Mouse (Mus musculus) intestine, postnatal 0 days (tissue): ENCODE data around the gene Nav1. TPM values are rescaled to one million over a fixed set of nuclear protein-coding genes. Genes with fewer than 3 reads are reported as not detected.
A peak's percentile ranks its signal among the peaks of the same experiment; 100 is the strongest.

ENCODE experiments used
- ATAC-seq: fragments of 200-750 bp; cut with Nextera tagmentation; 2 replicates; pipeline ENCODE4 v1.8.0; 2017; ENCODE audit warnings: mild to moderate bottlenecking, moderate TSS enrichment, moderate library complexity
- H3K27ac ChIP-seq: fragments of 300-500 bp; sonication (generic); 2 replicates; pipeline ENCODE4 v1.5.1; 2014; ENCODE audit warnings: mild to moderate bottlenecking, low read depth, low read length, moderate library complexity
- H3K27me3 ChIP-seq: fragments of 300-500 bp; sonication (generic); replicated peaks from 2 replicates; pipeline ENCODE4 v1.6.1; 2014; ENCODE audit warnings: low read length, mixed read lengths; ENCODE audit not compliant: control insufficient read depth, insufficient read depth
- H3K36me3 ChIP-seq: fragments of 300-500 bp; sonication (generic); 2 replicates; pipeline ENCODE4 v1.6.1; 2014; ENCODE audit warnings: mild to moderate bottlenecking, moderate library complexity; ENCODE audit not compliant: control insufficient read depth, insufficient read depth
- H3K4me1 ChIP-seq: fragments of 300-500 bp; sonication (generic); replicated peaks from 2 replicates; pipeline ENCODE4 v1.6.1; 2014; ENCODE audit warnings: antibody characterized with exemption, low read length, mixed read lengths; ENCODE audit not compliant: control insufficient read depth, insufficient read depth
- H3K4me2 ChIP-seq: fragments of 300-500 bp; sonication (generic); replicated peaks from 2 replicates; pipeline ENCODE4 v1.6.1; 2014; ENCODE audit warnings: low read depth, mild to moderate bottlenecking, moderate library complexity
- H3K4me3 ChIP-seq: fragments of 300-500 bp; sonication (generic); 2 replicates; pipeline ENCODE4 v1.5.1; 2014; ENCODE audit warnings: low read depth, low read length
- H3K9ac ChIP-seq: fragments of 300-500 bp; sonication (generic); 2 replicates; pipeline ENCODE4 v1.6.1; 2014; ENCODE audit warnings: mild to moderate bottlenecking, low read depth, low read length
- H3K9me3 ChIP-seq: fragments of 300-500 bp; sonication (generic); 2 replicates; pipeline ENCODE4 v1.6.1; 2016; ENCODE audit warnings: mixed run types; ENCODE audit not compliant: control insufficient read depth
- CTCF ChIP-seq: sonication (generic); IDR thresholded peaks from 2 replicates; pipeline ENCODE4 v1.5.1; 2016; ENCODE audit warnings: low read depth, mild to moderate bottlenecking, control low read depth, antibody characterized with exemption, moderate library complexity
- WGBS: fragments of 180-500 bp; shearing (Covaris S2); extraction: QIAGEN DNeasy Blood & Tissue Kit; methylation state at CpG from one replicate; pipeline ENCODE4 v1.1.7; 2014; 5-methylcytosine and 5-hydroxymethylcytosine counted together
- polyA plus RNA-seq: library from polyadenylated mRNA; unstranded; fragments of >200 nt; fragmentation: Nextera tagmentation; extraction: Ambion mirVana; gene quantifications from 2 replicates; pipeline ENCODE4 v1.2.1, GENCODE M21; 2015

Nav1 gene
- polyA plus RNA-seq, 1 experiment from 2014 or later = 3.4 TPM

DNA sequence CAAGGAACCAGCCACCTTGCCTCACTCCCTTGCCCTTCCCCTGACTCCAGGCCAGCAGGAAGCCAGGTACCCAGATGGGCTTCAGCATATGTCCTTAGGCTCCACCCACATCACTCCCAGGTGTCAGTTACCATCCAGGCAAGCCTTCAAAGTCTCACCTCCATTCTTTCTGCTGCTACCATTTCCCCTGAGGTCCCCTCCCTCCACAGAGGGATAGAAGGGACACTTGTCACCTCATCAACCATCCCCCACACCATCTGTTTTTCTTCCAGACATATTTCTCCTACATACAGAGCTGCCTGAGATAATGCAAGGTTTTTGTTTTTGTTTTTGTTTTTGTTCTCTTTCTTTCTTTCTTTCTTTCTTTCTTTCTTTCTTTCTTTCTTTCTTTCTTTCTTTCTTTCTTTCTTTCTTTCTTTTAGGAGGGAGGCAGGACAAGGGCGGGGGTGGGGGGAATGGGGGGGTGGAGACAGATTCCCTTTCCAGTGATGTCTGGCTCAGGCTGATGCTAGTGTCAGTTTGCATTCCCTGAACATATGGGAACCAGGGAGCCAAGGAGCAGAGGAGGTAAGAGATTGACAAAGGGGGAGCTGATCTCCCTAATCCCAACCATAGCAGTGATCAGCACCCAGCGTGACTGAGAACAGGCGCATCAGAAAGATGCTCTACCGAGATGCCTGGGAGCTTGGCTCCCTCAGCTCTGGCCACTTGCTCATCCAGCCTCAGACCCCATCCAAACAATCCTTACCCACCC is 34.8 kb downstream of the Nav1 start:
- ATAC-seq = no peak
- Histone ChIP-seq H3K9me3 (no peaks in the 10 kb centered on the region), H3K27ac (no peak overlapping the region), H3K4me1 (no peaks in the 10 kb centered on the region), H3K36me3 (no peaks in the 10 kb centered on the region), H3K4me3 (no peak overlapping the region), H3K4me2 (no peak overlapping the region), H3K27me3 (no peaks in the 10 kb centered on the region), H3K9ac (no peak overlapping the region)
- 57% methylated on average over 4 of the region's 4 CpGs for WGBS
- TF ChIP-seq CTCF = no peak

DNA sequence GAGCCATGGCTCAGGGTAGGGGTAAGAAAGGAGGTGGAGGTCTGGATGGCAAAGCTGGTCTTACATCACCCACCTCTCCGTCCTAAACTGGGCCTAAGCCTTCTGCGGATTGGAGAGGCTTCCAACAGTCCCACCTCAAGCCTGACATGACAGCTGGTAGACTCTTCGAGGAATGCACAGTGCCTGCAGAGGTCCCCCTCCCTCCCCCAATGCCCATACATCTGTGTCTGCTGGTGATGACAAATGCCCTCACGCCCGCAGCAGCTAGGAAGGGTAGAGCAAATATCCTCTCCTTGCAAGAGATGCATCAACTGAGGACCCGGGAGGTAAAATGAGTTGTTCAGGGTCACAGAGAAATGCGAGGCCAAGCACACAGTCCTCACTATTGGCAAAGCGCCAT is 39.0 kb downstream of the Nav1 start:
- no peak for ATAC-seq
- TF ChIP-seq CTCF = no peak
- H3K4me3 ChIP-seq = no peak overlapping the region
- no peak overlapping the region for H3K9ac ChIP-seq
- no peaks in the 10 kb centered on the region for H3K27me3 ChIP-seq
- no peak overlapping the region for H3K27ac ChIP-seq
- no peaks in the 10 kb centered on the region for H3K9me3 ChIP-seq
- WGBS = 70% methylated on average over 8 of the region's 8 CpGs
- H3K36me3 ChIP-seq = no peaks in the 10 kb centered on the region
- no peak overlapping the region for H3K4me2 ChIP-seq
- no peaks in the 10 kb centered on the region for H3K4me1 ChIP-seq

DNA sequence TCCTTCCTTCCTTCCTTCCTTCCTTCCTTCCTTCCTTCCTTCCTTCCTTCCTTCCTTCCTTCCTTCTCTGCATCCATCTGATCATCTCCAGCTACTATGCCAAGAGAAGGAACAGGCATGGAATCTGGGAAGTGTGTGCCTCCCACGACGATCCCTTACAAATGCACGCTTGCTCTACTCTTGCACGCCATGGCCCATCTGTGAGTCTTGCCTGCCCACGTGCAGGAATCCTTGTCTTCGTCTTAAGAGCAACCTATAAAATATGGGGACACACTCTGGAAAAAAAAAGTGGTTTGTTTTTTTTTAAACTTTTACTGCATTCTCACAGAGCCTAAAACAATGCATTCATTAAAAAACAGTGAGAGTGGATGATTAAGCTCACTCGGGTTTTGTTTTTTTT is 40.5 kb downstream of the Nav1 start:
- Histone ChIP-seq H3K36me3 (no peaks in the 10 kb centered on the region), H3K27ac (no peak overlapping the region), H3K9me3 (no peaks in the 10 kb centered on the region), H3K4me3 (no peak overlapping the region), H3K4me2 (no peak overlapping the region), H3K9ac (no peak overlapping the region), H3K4me1 (no peaks in the 10 kb centered on the region), H3K27me3 (no peaks in the 10 kb centered on the region)
- no peak for ATAC-seq
- 82% methylated on average over 7 of the region's 7 CpGs for WGBS
- no peak for TF ChIP-seq CTCF

DNA sequence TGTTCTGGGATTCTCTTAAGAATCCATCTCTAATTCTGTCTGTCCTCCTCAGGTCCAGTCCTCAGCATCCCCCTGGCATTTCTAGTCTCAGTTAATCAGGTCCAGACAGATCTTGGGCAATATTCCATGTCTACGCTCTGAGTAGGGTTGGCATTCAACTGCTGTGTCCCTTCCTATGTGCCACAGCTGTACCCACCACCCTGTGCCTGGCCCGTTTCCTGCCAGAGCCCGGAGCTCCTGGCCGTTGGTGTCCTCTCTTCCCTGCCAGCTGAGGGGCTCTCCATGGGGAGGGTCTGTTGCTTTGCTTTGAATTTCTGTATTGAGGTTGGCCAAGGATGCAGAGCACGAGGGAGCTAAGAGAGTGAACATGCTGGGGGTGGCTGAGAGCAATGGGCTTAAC is 41.3 kb downstream of the Nav1 start:
- no peak overlapping the region for H3K9ac ChIP-seq
- H3K27me3 ChIP-seq = no peaks in the 10 kb centered on the region
- H3K36me3 ChIP-seq = no peaks in the 10 kb centered on the region
- H3K4me1 ChIP-seq = no peaks in the 10 kb centered on the region
- H3K27ac ChIP-seq = no peak overlapping the region
- no peak for TF ChIP-seq CTCF
- no peak overlapping the region for H3K4me3 ChIP-seq
- no peak overlapping the region for H3K4me2 ChIP-seq
- H3K9me3 ChIP-seq = no peaks in the 10 kb centered on the region
- no peak for ATAC-seq
- WGBS = 82% methylated on average over 5 of the region's 5 CpGs

DNA sequence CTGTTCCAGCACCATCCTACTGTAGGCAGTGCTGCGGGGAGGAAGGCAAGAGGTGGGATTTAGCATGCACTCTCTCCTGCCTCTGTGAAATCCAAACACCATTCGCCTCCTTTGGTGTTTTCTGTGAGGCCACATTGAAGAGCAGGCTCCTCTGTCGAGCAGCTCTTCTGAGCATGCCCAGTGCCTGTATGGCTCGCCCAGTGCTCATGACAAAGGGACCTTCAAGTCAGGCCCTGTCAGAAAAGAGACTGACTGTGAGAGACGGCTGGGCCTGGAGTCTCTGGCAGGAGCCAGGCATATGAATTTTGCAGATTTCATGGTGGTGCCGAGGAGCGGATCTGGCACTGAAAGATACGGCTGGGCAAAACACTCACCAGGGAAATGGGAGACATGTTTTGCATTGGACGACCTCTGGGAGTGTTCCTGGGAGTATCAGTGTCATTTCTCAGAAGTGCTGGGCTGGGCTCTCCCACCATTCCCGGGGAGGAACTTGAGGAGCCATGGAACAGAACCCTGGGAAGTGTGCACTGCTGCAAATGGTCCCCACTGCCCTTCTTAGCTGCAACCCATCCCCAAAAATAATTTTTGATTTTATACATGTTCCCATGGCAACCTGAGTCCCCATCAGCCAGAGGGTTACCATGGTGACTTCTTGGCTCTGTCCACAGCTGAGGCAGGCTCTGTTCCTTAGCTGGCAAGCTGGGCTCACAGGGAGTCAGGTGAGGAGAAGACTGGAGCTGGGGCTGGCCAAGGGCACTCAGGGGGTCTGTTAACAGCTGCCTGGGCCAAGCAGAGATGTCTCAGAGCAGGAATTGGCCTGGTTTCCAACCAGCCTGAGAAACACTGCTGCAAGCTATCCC is 42.2 kb downstream of the Nav1 start:
- no peak overlapping the region for H3K4me2 ChIP-seq
- H3K9ac ChIP-seq = no peak overlapping the region
- no peak overlapping the region for H3K4me3 ChIP-seq
- 59% methylated on average over 10 of the region's 10 CpGs for WGBS
- H3K27me3 ChIP-seq = no peaks in the 10 kb centered on the region
- ATAC-seq = no peak
- H3K4me1 ChIP-seq = no peaks in the 10 kb centered on the region
- no peak for TF ChIP-seq CTCF
- H3K27ac ChIP-seq = no peak overlapping the region
- H3K36me3 ChIP-seq = no peaks in the 10 kb centered on the region
- H3K9me3 ChIP-seq = no peaks in the 10 kb centered on the region

DNA sequence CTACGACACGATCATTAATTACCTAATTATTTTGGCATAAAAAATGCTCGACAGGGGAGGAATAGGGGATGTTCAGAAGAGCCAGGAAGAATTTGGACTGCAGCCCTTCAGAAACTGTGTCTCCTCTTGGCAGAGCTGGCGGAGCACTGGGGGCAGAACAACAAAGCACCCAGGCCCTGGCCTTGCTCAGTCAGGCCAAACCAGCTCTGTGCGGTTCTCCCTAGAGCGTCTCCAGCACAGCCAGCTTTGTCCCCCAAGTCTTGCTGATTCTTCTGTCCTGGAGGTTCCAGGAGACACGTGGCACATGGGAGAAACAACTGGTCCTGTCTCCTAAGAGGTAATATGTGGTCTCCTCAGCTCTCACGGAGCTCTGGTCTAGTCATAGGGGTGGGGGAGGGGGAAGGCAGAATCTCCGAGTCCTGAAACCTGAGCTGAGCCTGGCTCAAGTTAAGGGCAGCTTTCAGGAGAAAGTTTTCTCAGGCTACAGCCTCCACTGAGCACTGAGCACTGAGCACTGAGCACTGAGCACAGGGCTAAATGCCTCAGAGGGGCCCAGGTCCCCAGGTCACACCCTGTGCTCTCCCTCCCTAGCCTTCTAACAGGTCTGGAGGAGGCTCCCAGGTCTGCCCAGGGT is 43.2 kb downstream of the Nav1 start:
- Histone ChIP-seq H3K36me3 (no peaks in the 10 kb centered on the region), H3K9ac (no peak overlapping the region), H3K27me3 (no peaks in the 10 kb centered on the region), H3K9me3 (no peaks in the 10 kb centered on the region), H3K27ac (0 out of 2 replicates have a peak overlapping the region, but pooled peaks have one; percentile 1), H3K4me3 (no peak overlapping the region), H3K4me1 (no peaks in the 10 kb centered on the region), H3K4me2 (no peak overlapping the region)
- WGBS = 57% methylated on average over 9 of the region's 9 CpGs
- ATAC-seq = 0 out of 2 replicates have a peak, but pooled peaks have one; percentile 8
- TF ChIP-seq CTCF = no peak
